Mouse (Mus musculus) cortical plate, adult 2 months (tissue): ENCODE results near the gene Olfr99.

Source experiments
- CTCF ChIP-seq: fragments of 200-500 bp; IDR thresholded peaks from 2 replicates; pipeline ENCODE4 v1.5.1; 2011; ENCODE audit warnings: mild to moderate bottlenecking, control low read depth, low read length; ENCODE audit not compliant: insufficient read depth; ENCODE audit errors: extremely low read depth
- POLR2A ChIP-seq: fragments of 200-500 bp; IDR thresholded peaks from 2 replicates; pipeline ENCODE4 v1.6.1; 2011; ENCODE audit warnings: mild to moderate bottlenecking, low read length, control low read depth; ENCODE audit not compliant: insufficient read depth; ENCODE audit errors: extremely low read depth

DNA sequence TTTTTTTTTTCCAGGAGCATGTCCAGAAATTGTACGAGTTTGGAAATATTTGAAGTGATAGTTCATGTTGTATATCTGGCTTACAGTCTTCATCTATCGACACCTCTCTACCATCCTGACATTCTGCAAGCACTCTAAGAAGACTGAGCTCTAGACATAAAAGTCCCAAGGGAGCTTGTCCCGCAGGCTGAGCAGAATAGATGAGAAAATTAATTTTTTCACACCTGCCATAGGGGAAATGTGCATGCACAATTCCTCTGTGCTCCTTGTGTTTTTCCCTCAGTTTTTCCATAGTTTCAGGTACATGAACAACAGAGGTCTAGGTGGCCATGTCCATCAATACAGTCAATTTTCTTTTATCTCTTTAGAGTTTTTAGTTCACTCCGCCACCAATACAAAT, 21.0 kb upstream of the Olfr99 start, which contains the start of gene Olfr101:
- no peak for TF ChIP-seq CTCF
- no peak for TF ChIP-seq POLR2A
